Mouse (Mus musculus): ENCODE measurements around the gene Samd8. TPM values are rescaled to one million over a fixed set of nuclear protein-coding genes. Genes with fewer than 3 reads are reported as not detected.

Gene Samd8
- polyA plus RNA-seq, 1 experiment from 2014 or later, result 22.4 TPM

DNA sequence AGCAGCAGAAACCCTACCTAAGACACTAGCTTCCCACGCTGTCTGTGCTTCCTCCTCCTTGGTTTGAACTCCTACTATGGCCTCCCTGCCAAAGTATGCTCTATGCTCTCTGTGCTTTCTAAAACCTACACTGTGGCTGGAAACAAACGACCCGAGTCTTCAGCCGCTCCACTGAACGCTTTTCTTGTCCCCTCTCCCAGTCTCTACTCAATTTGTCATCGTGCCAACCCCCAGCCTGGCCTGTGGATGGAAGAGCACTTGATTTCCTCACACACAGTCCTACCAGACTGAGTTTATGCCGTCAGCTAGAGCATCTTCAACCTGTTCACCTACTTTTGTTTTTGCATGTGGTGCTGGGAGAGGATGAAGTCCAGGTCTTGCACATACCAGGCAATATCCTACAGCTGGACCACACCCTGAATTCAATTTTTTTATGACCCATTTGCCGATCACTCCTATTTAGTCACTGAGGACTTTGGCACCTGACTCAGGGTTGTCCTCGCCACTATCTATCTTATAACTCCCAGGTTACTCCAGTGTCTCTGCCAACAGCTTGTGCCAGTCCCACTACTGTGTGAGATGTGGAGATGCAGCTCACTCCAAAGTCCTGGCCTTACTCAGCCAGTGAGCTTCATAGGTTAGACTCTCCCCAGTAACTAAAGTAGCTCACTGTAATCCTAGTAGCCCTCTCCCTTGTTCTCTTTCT, 75.6 kb downstream of the Samd8 start:
- no peaks in the 10 kb centered on the region; the same call in 1 of the 2 replicates for H3K4me1 ChIP-seq (ENCODE audit: control insufficient read depth, insufficient read depth, low read length)
- no peak overlapping the region for H3K4me3 ChIP-seq (ENCODE audit: low read depth, low read length)
- H3K36me3 ChIP-seq (ENCODE audit: control insufficient read depth, insufficient read depth, low read length), result no peaks in the 10 kb centered on the region
- no peak overlapping the region for H3K27ac ChIP-seq (ENCODE audit: low read length)
- WGBS, result 86% methylated on average over 9 of the region's 9 CpGs
- no peak for ATAC-seq
- no peaks in the 10 kb centered on the region for H3K27me3 ChIP-seq (ENCODE audit: control insufficient read depth, insufficient read depth, low read depth, low read length)
- H3K4me2 ChIP-seq (ENCODE audit: low read length), result no peak overlapping the region
- H3K9me3 ChIP-seq (replicated peaks; ENCODE audit: control insufficient read depth, low read length, poor library complexity, severe bottlenecking), result no peaks in the 10 kb centered on the region
- no peak overlapping the region for H3K9ac ChIP-seq (ENCODE audit: low read depth, low read length)

DNA sequence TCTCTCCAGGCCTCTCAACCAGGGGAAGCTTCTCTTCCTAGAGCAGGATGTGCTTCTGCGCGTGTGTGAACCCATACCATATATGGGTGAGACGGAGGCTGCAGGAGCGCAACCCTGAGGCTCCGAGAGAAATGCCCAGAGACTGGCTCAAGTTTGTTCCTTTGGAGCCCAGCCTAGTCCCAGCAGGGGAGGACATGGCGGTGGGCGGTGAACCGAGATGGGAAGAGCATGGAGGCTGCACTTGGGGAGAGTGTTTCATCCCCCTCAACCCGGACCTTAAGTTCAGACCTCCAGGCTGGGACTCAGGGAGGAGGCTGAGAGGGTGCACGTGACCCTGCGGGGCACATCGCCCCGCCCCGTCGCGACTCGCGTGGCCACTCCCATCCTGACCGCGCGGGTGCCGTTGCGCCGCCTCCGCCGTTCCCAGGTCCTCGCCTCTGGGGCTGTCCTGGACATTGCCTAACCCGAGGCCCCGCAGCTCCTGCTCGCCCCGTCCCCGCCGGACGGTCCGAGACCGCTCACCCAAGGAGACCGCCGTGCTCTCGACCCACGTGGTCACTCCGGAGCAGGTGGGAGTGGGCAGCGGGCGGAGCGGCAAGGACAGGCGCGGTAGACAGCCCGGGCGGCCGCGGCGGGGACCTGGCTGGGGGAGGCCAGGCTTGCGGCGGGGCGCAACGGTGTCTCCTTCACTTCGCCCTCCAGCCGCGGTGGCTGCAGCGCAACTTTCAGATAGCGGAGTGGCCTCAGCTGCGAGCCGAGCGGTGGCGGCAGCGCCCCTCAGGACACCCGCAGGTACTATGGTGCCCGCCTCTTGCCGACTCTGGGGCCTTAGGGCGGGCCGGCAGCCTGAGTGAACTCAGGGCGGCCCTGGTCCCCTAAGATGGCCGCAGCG, 80.8 kb downstream of the Samd8 start:
- H3K27me3 ChIP-seq (ENCODE audit: control insufficient read depth, insufficient read depth, low read depth, low read length), result no peaks in the 10 kb centered on the region
- peak; percentile 97 for ATAC-seq
- peak overlapping the region; percentile 84 for H3K9ac ChIP-seq (ENCODE audit: low read depth, low read length)
- H3K9me3 ChIP-seq (replicated peaks; ENCODE audit: control insufficient read depth, low read length, poor library complexity, severe bottlenecking), result no peaks in the 10 kb centered on the region
- peaks cover 16% of the 10 kb centered on the region for H3K4me1 ChIP-seq (ENCODE audit: control insufficient read depth, insufficient read depth, low read length)
- H3K36me3 ChIP-seq (ENCODE audit: control insufficient read depth, insufficient read depth, low read length), result no peaks in the 10 kb centered on the region
- H3K27ac ChIP-seq (ENCODE audit: low read length), result peak overlapping the region; percentile 96
- peak overlapping the region; percentile 77 for H3K4me3 ChIP-seq (ENCODE audit: low read depth, low read length)
- 0% methylated on average over 61 of the region's 73 CpGs for WGBS
- H3K4me2 ChIP-seq (ENCODE audit: low read length), result peak overlapping the region; percentile 84

- ATAC-seq, result 0 out of 2 replicates have a peak, but pooled peaks have one; percentile 1
Observed at GRCm38 (mm10) chr14:21831830-21832403, 81.6 kb downstream of the Samd8 start.

DNA sequence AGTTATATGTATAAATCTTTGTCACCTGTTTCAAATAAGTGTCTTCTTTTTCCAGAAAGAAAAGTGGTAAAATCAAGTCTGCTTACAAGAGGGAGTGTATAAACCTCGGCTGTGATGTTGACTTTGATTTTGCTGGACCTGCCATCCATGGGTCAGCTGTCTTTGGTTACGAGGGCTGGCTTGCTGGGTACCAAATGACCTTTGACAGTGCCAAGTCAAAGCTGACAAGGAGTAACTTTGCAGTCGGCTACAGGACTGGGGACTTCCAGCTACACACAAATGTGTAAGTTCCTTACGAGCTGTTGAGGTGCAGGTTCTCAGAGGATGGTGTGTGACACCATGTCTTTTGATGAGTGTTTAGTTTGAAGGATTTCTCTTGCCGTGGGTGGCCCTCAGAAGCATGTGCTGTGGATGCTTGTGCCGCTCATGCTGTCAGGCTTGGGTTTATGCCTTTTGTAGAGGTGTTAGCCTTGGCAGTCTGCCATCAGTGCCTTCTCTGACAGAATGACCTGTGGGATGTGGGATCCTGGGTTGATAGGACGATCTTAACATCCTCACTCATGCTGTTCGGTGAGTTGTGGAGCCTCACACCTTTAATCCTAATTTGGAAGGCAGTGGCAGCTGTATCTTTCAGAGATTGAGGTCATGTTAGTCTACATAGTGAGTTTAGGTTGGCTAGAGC, 88.1 kb downstream of the Samd8 start:
- WGBS, result 81% methylated on average over 8 of the region's 8 CpGs
- no peak overlapping the region for H3K9ac ChIP-seq (ENCODE audit: low read depth, low read length)
- H3K27ac ChIP-seq (ENCODE audit: low read length), result no peak overlapping the region
- H3K4me2 ChIP-seq (ENCODE audit: low read length), result no peak overlapping the region
- no peak for ATAC-seq
- peaks cover 1% of the 10 kb centered on the region; the same call in 1 of the 2 replicates for H3K4me1 ChIP-seq (ENCODE audit: control insufficient read depth, insufficient read depth, low read length)
- no peaks in the 10 kb centered on the region for H3K27me3 ChIP-seq (ENCODE audit: control insufficient read depth, insufficient read depth, low read depth, low read length)
- no peaks in the 10 kb centered on the region for H3K9me3 ChIP-seq (replicated peaks; ENCODE audit: control insufficient read depth, low read length, poor library complexity, severe bottlenecking)
- no peak overlapping the region for H3K4me3 ChIP-seq (ENCODE audit: low read depth, low read length)
- H3K36me3 ChIP-seq (ENCODE audit: control insufficient read depth, insufficient read depth, low read length), result peaks cover 9% of the 10 kb centered on the region; the same call in 1 of the 2 replicates

More at GRCm38 (mm10) chr14:21831830-21832403, 81.6 kb downstream of the Samd8 start:
- Histone ChIP-seq H3K36me3 (ENCODE audit: control insufficient read depth, insufficient read depth, low read length) (no peaks in the 10 kb centered on the region), H3K9me3 (replicated peaks; ENCODE audit: control insufficient read depth, low read length, poor library complexity, severe bottlenecking) (no peaks in the 10 kb centered on the region), H3K4me3 (ENCODE audit: low read depth, low read length) (peak overlapping the region; percentile 77), H3K4me1 (ENCODE audit: control insufficient read depth, insufficient read depth, low read length) (peaks cover 16% of the 10 kb centered on the region), H3K9ac (ENCODE audit: low read depth, low read length) (peak overlapping the region; percentile 84), H3K27ac (ENCODE audit: low read length) (peak overlapping the region; percentile 96), H3K27me3 (ENCODE audit: control insufficient read depth, insufficient read depth, low read depth, low read length) (no peaks in the 10 kb centered on the region), H3K4me2 (ENCODE audit: low read length) (peak overlapping the region; percentile 84)
- under 1% methylated on average over 28 of the region's 28 CpGs for WGBS

DNA sequence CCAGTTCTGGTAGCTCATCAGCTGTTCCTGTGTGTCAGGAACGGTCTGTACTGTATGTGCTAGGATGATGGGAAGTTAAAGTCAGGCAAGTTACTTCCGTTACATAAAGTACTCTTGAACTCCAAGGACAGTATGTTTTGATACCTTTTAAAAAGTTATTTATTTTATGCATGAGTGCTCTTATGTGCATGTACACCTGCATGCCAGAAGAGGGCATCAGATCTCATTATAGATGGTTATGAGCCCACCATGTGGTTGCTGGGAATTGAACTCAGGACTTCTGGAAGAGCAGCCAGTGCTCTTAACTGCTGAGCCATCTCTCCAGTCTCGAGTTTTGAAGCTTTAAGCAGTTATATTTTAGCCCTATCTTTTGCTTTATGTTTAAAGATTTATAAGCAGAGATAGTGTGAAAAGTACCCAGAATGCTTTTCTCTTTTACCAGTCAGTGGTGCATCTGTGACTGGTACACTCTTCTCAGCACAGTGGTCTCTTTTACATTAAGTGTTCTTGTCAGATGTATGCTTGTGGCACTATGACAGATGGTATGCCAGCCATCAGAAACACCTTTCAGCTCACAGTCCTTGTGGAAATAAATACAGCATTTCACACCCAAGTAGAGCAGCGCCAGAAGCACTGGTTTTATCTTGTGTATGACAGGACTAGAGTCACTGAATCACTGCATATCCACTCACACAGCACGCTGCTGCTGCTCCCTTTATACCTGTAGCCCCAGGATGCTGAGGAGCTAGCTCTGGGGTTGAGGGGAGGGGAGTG, 91.7 kb downstream of the Samd8 start:
- ATAC-seq, result no peak
- H3K36me3 ChIP-seq (ENCODE audit: control insufficient read depth, insufficient read depth, low read length), result peaks cover 12% of the 10 kb centered on the region; the same call in 1 of the 2 replicates
- no peaks in the 10 kb centered on the region for H3K9me3 ChIP-seq (replicated peaks; ENCODE audit: control insufficient read depth, low read length, poor library complexity, severe bottlenecking)
- no peak overlapping the region for H3K27ac ChIP-seq (ENCODE audit: low read length)
- WGBS, result 96% methylated on average over 5 of the region's 5 CpGs
- no peak overlapping the region for H3K4me2 ChIP-seq (ENCODE audit: low read length)
- no peak overlapping the region for H3K9ac ChIP-seq (ENCODE audit: low read depth, low read length)
- H3K4me1 ChIP-seq (ENCODE audit: control insufficient read depth, insufficient read depth, low read length), result peaks cover 3% of the 10 kb centered on the region; the same call in 1 of the 2 replicates
- no peaks in the 10 kb centered on the region for H3K27me3 ChIP-seq (ENCODE audit: control insufficient read depth, insufficient read depth, low read depth, low read length)
- no peak overlapping the region for H3K4me3 ChIP-seq (ENCODE audit: low read depth, low read length)

GRCm38 (mm10) chr14:21843263-21843662, 92.9 kb downstream of the Samd8 start:
- Histone ChIP-seq H3K9ac (ENCODE audit: low read depth, low read length) (no peak overlapping the region), H3K4me2 (ENCODE audit: low read length) (no peak overlapping the region), H3K4me3 (ENCODE audit: low read depth, low read length) (no peak overlapping the region), H3K9me3 (replicated peaks; ENCODE audit: control insufficient read depth, low read length, poor library complexity, severe bottlenecking) (no peaks in the 10 kb centered on the region), H3K27me3 (ENCODE audit: control insufficient read depth, insufficient read depth, low read depth, low read length) (no peaks in the 10 kb centered on the region), H3K4me1 (ENCODE audit: control insufficient read depth, insufficient read depth, low read length) (peaks cover 9% of the 10 kb centered on the region; the same call in 1 of the 2 replicates), H3K36me3 (ENCODE audit: control insufficient read depth, insufficient read depth, low read length) (peaks cover 11% of the 10 kb centered on the region; the same call in 1 of the 2 replicates), H3K27ac (ENCODE audit: low read length) (no peak overlapping the region)
- no peak for ATAC-seq
- WGBS, result 89% methylated on average over 6 of the region's 6 CpGs

DNA sequence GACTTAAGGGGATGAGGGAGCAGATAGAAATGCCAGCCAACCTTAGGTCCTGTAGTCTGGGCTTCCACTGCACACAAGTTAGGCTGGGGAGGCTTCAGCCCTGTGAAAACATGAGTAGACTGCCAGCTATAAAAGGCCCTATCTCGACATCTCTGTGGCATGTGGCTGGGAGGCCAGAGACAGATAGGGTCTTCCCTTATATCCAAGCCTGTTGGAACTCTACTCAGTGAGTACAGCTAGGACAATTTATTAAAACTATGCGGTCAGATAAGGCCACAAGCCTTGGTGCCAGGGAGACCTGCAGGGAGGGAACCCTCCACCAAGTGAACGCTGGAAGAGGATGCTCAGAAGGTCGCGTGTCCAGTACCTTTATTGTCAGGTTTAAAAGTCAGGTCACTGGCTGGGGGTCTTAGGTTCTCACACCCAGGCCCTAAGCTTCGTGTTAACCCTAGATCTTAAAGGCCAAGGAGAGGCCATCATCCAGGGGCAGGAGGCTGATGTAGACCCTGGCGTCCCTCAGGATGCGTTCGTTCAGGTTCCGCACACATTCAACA, 96.6 kb downstream of the Samd8 start:
- H3K4me3 ChIP-seq (ENCODE audit: low read depth, low read length), result peak overlapping the region; percentile 86
- peak overlapping the region; percentile 90 for H3K9ac ChIP-seq (ENCODE audit: low read depth, low read length)
- no peaks in the 10 kb centered on the region for H3K9me3 ChIP-seq (replicated peaks; ENCODE audit: control insufficient read depth, low read length, poor library complexity, severe bottlenecking)
- peak overlapping the region; percentile 89 for H3K4me2 ChIP-seq (ENCODE audit: low read length)
- WGBS, result 24% methylated on average over 10 of the region's 10 CpGs
- ATAC-seq, result no peak
- H3K27me3 ChIP-seq (ENCODE audit: control insufficient read depth, insufficient read depth, low read depth, low read length), result no peaks in the 10 kb centered on the region
- peaks cover 3% of the 10 kb centered on the region; the same call in 1 of the 2 replicates for H3K36me3 ChIP-seq (ENCODE audit: control insufficient read depth, insufficient read depth, low read length)
- 0 out of 2 replicates have a peak overlapping the region, but pooled peaks have one; percentile 40 for H3K27ac ChIP-seq (ENCODE audit: low read length)
- H3K4me1 ChIP-seq (ENCODE audit: control insufficient read depth, insufficient read depth, low read length), result peaks cover 9% of the 10 kb centered on the region; the same call in 1 of the 2 replicates

Data from midbrain, embryonic 16.5 days (tissue).